Mouse (Mus musculus): Measurements from ENCODE around the gene Dnah3.

Dnah3 gene

GRCm38 (mm10) chr7:119875776-119876440, 219.2 kb downstream of the Dnah3 start:
- peak in 1 of 2 experiments; percentile 17 for DNase-seq (ENCODE audit: low spot score in 2 of 2)

DNA sequence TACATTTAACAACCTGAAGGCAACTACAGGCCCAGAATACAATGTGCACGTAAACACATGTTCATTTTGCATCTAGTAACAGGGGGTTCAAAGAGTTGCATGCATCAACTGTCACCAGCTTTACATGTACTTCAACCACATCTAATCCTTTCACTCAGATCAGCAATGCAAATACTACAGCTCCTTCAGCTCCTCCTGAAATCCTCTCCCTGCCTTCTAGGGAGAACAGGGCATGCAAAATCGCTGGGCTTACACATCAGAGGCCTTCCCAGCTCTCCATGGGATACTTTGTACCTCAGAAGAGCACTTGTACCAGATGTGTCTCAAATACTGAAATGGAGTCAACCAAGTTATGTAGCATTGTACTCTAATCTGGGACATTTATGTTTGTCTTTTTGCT, 222.0 kb downstream of the Dnah3 start:
- DNase-seq (ENCODE audit: low spot score in 2 of 2) = no peak

Data from heart, adult 9 months (tissue).